Mouse (Mus musculus) liver, postnatal 0 days (tissue): Measurements from ENCODE around the gene Med29. TPM values are rescaled to one million over a fixed set of nuclear protein-coding genes. Genes with fewer than 3 reads are reported as not detected.

Source experiments
- ATAC-seq: fragments of 200-750 bp; cut with Nextera tagmentation; 2 replicates; pipeline ENCODE4 v1.8.0; 2017; ENCODE audit warnings: mild to moderate bottlenecking, moderate library complexity
- DNase-seq: peaks from one replicate; pipeline ENCODE4 v3.0.0-alpha.2; 2016
- H3K27ac ChIP-seq: fragments of 300-500 bp; sonication (generic); 2 replicates; pipeline ENCODE4 v1.5.1; 2014; ENCODE audit warnings: antibody characterized with exemption, moderate library complexity, mild to moderate bottlenecking, low read depth
- H3K27me3 ChIP-seq: fragments of 300-500 bp; sonication (generic); 2 replicates; pipeline ENCODE4 v1.6.1; 2014; ENCODE audit warnings: low read length, control low read depth, mixed read lengths; ENCODE audit not compliant: insufficient read depth
- H3K36me3 ChIP-seq: fragments of 300-500 bp; sonication (generic); replicated peaks from 2 replicates; pipeline ENCODE4 v1.6.1; 2014; ENCODE audit warnings: mild to moderate bottlenecking, control low read depth, low read length, moderate library complexity, mixed read lengths; ENCODE audit not compliant: insufficient read depth
- H3K4me1 ChIP-seq: fragments of 300-500 bp; sonication (generic); 2 replicates; pipeline ENCODE4 v1.6.1; 2014; ENCODE audit warnings: antibody characterized with exemption, mild to moderate bottlenecking, control low read depth; ENCODE audit not compliant: insufficient read depth
- H3K4me2 ChIP-seq: fragments of 300-500 bp; sonication (generic); 2 replicates; pipeline ENCODE4 v1.6.1; 2014; ENCODE audit warnings: low read depth, mild to moderate bottlenecking, low read length, moderate library complexity, mixed read lengths
- H3K4me3 ChIP-seq: fragments of 300-500 bp; sonication (generic); 2 replicates; pipeline ENCODE4 v1.5.1; 2014; ENCODE audit warnings: low read depth, low read length
- H3K9ac ChIP-seq: fragments of 300-500 bp; sonication (generic); replicated peaks from 2 replicates; pipeline ENCODE4 v1.6.1; 2014; ENCODE audit warnings: mild to moderate bottlenecking, moderate library complexity
- H3K9me3 ChIP-seq: fragments of 300-500 bp; sonication (generic); 2 replicates; pipeline ENCODE4 v1.6.1; 2016; ENCODE audit warnings: mild to moderate bottlenecking, control low read depth, low read length, mixed read lengths
- CTCF ChIP-seq: sonication (generic); IDR thresholded peaks from 2 replicates; pipeline ENCODE4 v1.5.1; 2016; ENCODE audit warnings: antibody characterized with exemption, low read depth
- EP300 ChIP-seq: IDR thresholded peaks from 2 replicates; pipeline ENCODE4 v1.6.1; 2016; ENCODE audit warnings: antibody characterized with exemption, low read depth, mild to moderate bottlenecking
- whole genome bisulfite sequencing: fragments of 180-500 bp; shearing (Covaris S2); extraction: QIAGEN DNeasy Blood & Tissue Kit; methylation state at CpG from one replicate; pipeline ENCODE4 v1.1.7; 2014; ENCODE audit not compliant: insufficient replicate concordance; 5-methylcytosine and 5-hydroxymethylcytosine counted together
- polyA plus RNA-seq: library from polyadenylated mRNA; unstranded; fragments of >200 nt; fragmentation: Nextera tagmentation; extraction: Ambion mirVana; gene quantifications from 2 replicates; pipeline ENCODE4 v1.2.1, GENCODE M21; 2015

Gene Med29
- polyA plus RNA-seq, 1 experiment from 2014 or later: 18.6 TPM

- no peak overlapping the region for H3K9ac ChIP-seq
Observed at GRCm38 (mm10) chr7:28370051-28370450, 22.5 kb downstream of the Med29 start.

GRCm38 (mm10) chr7:28368276-28368920 is 24.1 kb downstream of the Med29 start:
- no peak overlapping the region for H3K27ac ChIP-seq
- no peak for DNase-seq
- H3K36me3 ChIP-seq: peaks cover 3% of the 10 kb centered on the region; the same call in 1 of the 2 replicates
- H3K9ac ChIP-seq: no peak overlapping the region
- H3K4me3 ChIP-seq: no peak overlapping the region
- no peak for TF ChIP-seq CTCF
- no peak for TF ChIP-seq EP300
- H3K27me3 ChIP-seq: no peaks in the 10 kb centered on the region
- WGBS: 85% methylated on average over 16 of the region's 16 CpGs
- no peak overlapping the region for H3K4me2 ChIP-seq
- no peak for ATAC-seq
- H3K4me1 ChIP-seq: peaks cover 16% of the 10 kb centered on the region
- H3K9me3 ChIP-seq: no peaks in the 10 kb centered on the region

More at GRCm38 (mm10) chr7:28370051-28370450, 22.5 kb downstream of the Med29 start:
- 85% methylated on average over 14 of the region's 14 CpGs for WGBS
- Histone ChIP-seq H3K9me3 (no peaks in the 10 kb centered on the region), H3K4me1 (peaks cover 30% of the 10 kb centered on the region), H3K27me3 (no peaks in the 10 kb centered on the region), H3K27ac (no peak overlapping the region), H3K4me2 (no peak overlapping the region), H3K4me3 (no peak overlapping the region), H3K36me3 (peaks cover 3% of the 10 kb centered on the region; the same call in 1 of the 2 replicates)
- DNase-seq (no peak), ATAC-seq (no peak)
- TF ChIP-seq EP300 (no peak), CTCF (no peak)

GRCm38 (mm10) chr7:28367663-28368275 is 24.7 kb downstream of the Med29 start:
- Histone ChIP-seq H3K27me3 (no peaks in the 10 kb centered on the region), H3K36me3 (peaks cover 3% of the 10 kb centered on the region; the same call in 1 of the 2 replicates), H3K27ac (no peak overlapping the region), H3K9me3 (no peaks in the 10 kb centered on the region), H3K4me3 (no peak overlapping the region), H3K4me1 (peaks cover 16% of the 10 kb centered on the region), H3K4me2 (no peak overlapping the region), H3K9ac (no peak overlapping the region)
- DNase-seq (no peak), ATAC-seq (no peak)
- 85% methylated on average over 16 of the region's 16 CpGs for WGBS
- TF ChIP-seq CTCF: no peak
- TF ChIP-seq EP300: no peak

GRCm38 (mm10) chr7:28362441-28363060 is 30.0 kb downstream of the Med29 start:
- TF ChIP-seq EP300 (no peak), CTCF (no peak)
- Histone ChIP-seq H3K4me2 (no peak overlapping the region), H3K27ac (no peak overlapping the region), H3K9me3 (no peaks in the 10 kb centered on the region), H3K4me3 (no peak overlapping the region), H3K9ac (no peak overlapping the region), H3K4me1 (peaks cover 9% of the 10 kb centered on the region), H3K36me3 (peaks cover 17% of the 10 kb centered on the region), H3K27me3 (no peaks in the 10 kb centered on the region)
- WGBS: 79% methylated on average over 16 of the region's 16 CpGs
- DNase-seq (no peak), ATAC-seq (no peak)

GRCm38 (mm10) chr7:28361647-28362341 is 30.7 kb downstream of the Med29 start:
- no peak for DNase-seq
- no peak for ATAC-seq
- Histone ChIP-seq H3K4me1 (peaks cover 17% of the 10 kb centered on the region), H3K9me3 (no peaks in the 10 kb centered on the region), H3K4me2 (no peak overlapping the region), H3K27ac (no peak overlapping the region), H3K9ac (no peak overlapping the region), H3K36me3 (peaks cover 14% of the 10 kb centered on the region), H3K27me3 (no peaks in the 10 kb centered on the region), H3K4me3 (no peak overlapping the region)
- 84% methylated on average over 19 of the region's 20 CpGs for WGBS
- TF ChIP-seq CTCF: no peak
- TF ChIP-seq EP300: no peak

- Histone ChIP-seq H3K4me1 (peaks cover 19% of the 10 kb centered on the region), H3K9ac (no peak overlapping the region), H3K36me3 (peaks cover 14% of the 10 kb centered on the region), H3K9me3 (no peaks in the 10 kb centered on the region), H3K27ac (no peak overlapping the region), H3K4me2 (no peak overlapping the region), H3K27me3 (no peaks in the 10 kb centered on the region), H3K4me3 (no peak overlapping the region)
- DNase-seq: no peak
- TF ChIP-seq CTCF: no peak
- TF ChIP-seq EP300: no peak
- WGBS: 77% methylated on average over 6 of the region's 6 CpGs
- no peak for ATAC-seq
Observed at GRCm38 (mm10) chr7:28360291-28360690, 32.2 kb downstream of the Med29 start.
